Mouse (Mus musculus) C2C12 (cell line): ENCODE measurements around the gene Mycl. TPM values are rescaled to one million over a fixed set of nuclear protein-coding genes. Genes with fewer than 3 reads are reported as not detected.

Experiments
- H3K27me3 ChIP-seq: one replicate; pipeline ENCODE4 v1.6.1; 2011; ENCODE audit not compliant: control insufficient read depth, insufficient read depth, insufficient read length
- H3K36me3 ChIP-seq: one replicate; pipeline ENCODE4 v1.6.1; 2011; ENCODE audit not compliant: control insufficient read depth, insufficient read depth
- H3K4me3 ChIP-seq: one replicate; pipeline ENCODE4 v1.5.1; 2011; ENCODE audit warnings: mild to moderate bottlenecking, control low read depth; ENCODE audit not compliant: poor library complexity, insufficient read depth, severe bottlenecking
- H3K79me2 ChIP-seq: one replicate; pipeline ENCODE4 v1.6.1; 2011; ENCODE audit not compliant: control insufficient read depth, insufficient read depth
- H3K79me3 ChIP-seq: one replicate; pipeline ENCODE4 v1.6.1; 2011; ENCODE audit warnings: low read depth, control low read depth
- H3ac ChIP-seq: one replicate; pipeline ENCODE3; 2011; ENCODE audit warnings: low read depth; ENCODE audit not compliant: control insufficient read depth, insufficient read length
- CEBPB ChIP-seq: IDR thresholded peaks from one replicate; pipeline ENCODE4 v1.6.1; 2011; ENCODE audit warnings: low read depth, mild to moderate bottlenecking, control low read depth, moderate library complexity
- MAX ChIP-seq: IDR thresholded peaks from one replicate; pipeline ENCODE4 v1.6.1; 2011; ENCODE audit warnings: mild to moderate bottlenecking, control low read depth
- MYOD1 ChIP-seq: IDR thresholded peaks from one replicate; pipeline ENCODE4 v1.6.1; 2011; ENCODE audit warnings: low read depth; ENCODE audit not compliant: control insufficient read depth, insufficient read length
- MYOG ChIP-seq: IDR thresholded peaks from one replicate; pipeline ENCODE4 v1.6.1; 2011; ENCODE audit not compliant: control insufficient read depth, insufficient read length; ENCODE audit errors: extremely low read depth
- USF1 ChIP-seq: IDR thresholded peaks from one replicate; pipeline ENCODE4 v1.6.1; 2011; ENCODE audit warnings: low read depth, mild to moderate bottlenecking, control low read depth, moderate library complexity
- polyA plus RNA-seq: library from polyadenylated mRNA; unstranded; fragments of >200 nt; fragmentation: generic; extraction: Trizol; gene quantifications from one replicate; pipeline ENCODE4 v1.2.1, GENCODE M21; 2012; ENCODE audit warnings: missing spikeins

Gene Mycl
- polyA plus RNA-seq, 1 experiment, result 11.5 TPM

- H3K36me3 ChIP-seq, result peaks cover 61% of the 10 kb centered on the region
- peaks cover 5% of the 10 kb centered on the region for H3K79me3 ChIP-seq
- TF ChIP-seq MYOD1 (no peak), MYOG (no peak), CEBPB (no peak), USF1 (no peak), MAX (no peak)
- no peaks in the 10 kb centered on the region for H3K27me3 ChIP-seq
- peaks cover 5% of the 10 kb centered on the region for H3K79me2 ChIP-seq
- H3K4me3 ChIP-seq, result no peak overlapping the region
- H3ac ChIP-seq, result no peak overlapping the region
Observed at GRCm38 (mm10) chr4:123046300-123046699, 50.8 kb downstream of the Mycl start.

GRCm38 (mm10) chr4:123050681-123051211, 55.3 kb downstream of the Mycl start:
- Histone ChIP-seq H3K79me3 (no peaks in the 10 kb centered on the region), H3K27me3 (no peaks in the 10 kb centered on the region), H3K36me3 (peaks cover 72% of the 10 kb centered on the region), H3K79me2 (peaks cover 5% of the 10 kb centered on the region), H3K4me3 (no peak overlapping the region), H3ac (no peak overlapping the region)
- TF ChIP-seq MYOG, result no peak
- TF ChIP-seq MYOD1, result peak; percentile 80

Other genes with a start within 250 kb of the Mycl start
- 40.0 TPM for gene Ppt1, start 159.4 kb upstream of the Mycl start, polyA plus RNA-seq
- gene Cap1, start 109.6 kb upstream of the Mycl start, polyA plus RNA-seq, result 384 TPM
- gene Mfsd2a, start 34.5 kb upstream of the Mycl start, polyA plus RNA-seq, result 8.9 TPM
- gene Trit1, start 20.9 kb downstream of the Mycl start, polyA plus RNA-seq, result 6.3 TPM
- gene Bmp8b, start 109.5 kb downstream of the Mycl start, polyA plus RNA-seq, result not detected
- not detected for gene Oxct2b, start 120.6 kb downstream of the Mycl start, polyA plus RNA-seq
- 86.2 TPM for gene Ppie, start 144.3 kb downstream of the Mycl start, polyA plus RNA-seq
- gene Hpcal4, start 187.6 kb downstream of the Mycl start, polyA plus RNA-seq, result not detected
- gene Nt5c1a, start 205.9 kb downstream of the Mycl start, polyA plus RNA-seq, result not detected
- gene Heyl, start 237.9 kb downstream of the Mycl start, polyA plus RNA-seq, result 0.61 TPM